Mouse (Mus musculus) lung, embryonic 16.5 days (tissue): ENCODE measurements around the gene Ing4. TPM values are rescaled to one million over a fixed set of nuclear protein-coding genes. Genes with fewer than 3 reads are reported as not detected.

Experiments used
- ATAC-seq: fragments of 200-750 bp; cut with Nextera tagmentation; 2 replicates; pipeline ENCODE4 v1.8.0; 2017; ENCODE audit warnings: low read depth, mild to moderate bottlenecking, moderate library complexity
- H3K27ac ChIP-seq: fragments of 300-500 bp; sonication (generic); 2 replicates; pipeline ENCODE4 v1.5.1; 2014; ENCODE audit warnings: mild to moderate bottlenecking, control low read depth, low read length
- H3K27me3 ChIP-seq: fragments of 300-500 bp; sonication (generic); 2 replicates; pipeline ENCODE4 v1.6.1; 2014; ENCODE audit warnings: low read depth, low read length, mixed read lengths; ENCODE audit not compliant: control insufficient read depth, insufficient read depth
- H3K36me3 ChIP-seq: fragments of 300-500 bp; sonication (generic); 2 replicates; pipeline ENCODE4 v1.6.1; 2014; ENCODE audit warnings: low read length; ENCODE audit not compliant: control insufficient read depth, insufficient read depth
- H3K4me1 ChIP-seq: fragments of 300-500 bp; sonication (generic); replicated peaks from 2 replicates; pipeline ENCODE4 v1.6.1; 2014; ENCODE audit warnings: low read length, mixed read lengths; ENCODE audit not compliant: control insufficient read depth, insufficient read depth
- H3K4me2 ChIP-seq: fragments of 300-500 bp; sonication (generic); 2 replicates; pipeline ENCODE4 v1.6.1; 2014; ENCODE audit warnings: low read depth, low read length, control low read depth
- H3K4me3 ChIP-seq: fragments of 300-500 bp; sonication (generic); 2 replicates; pipeline ENCODE4 v1.5.1; 2014; ENCODE audit warnings: mild to moderate bottlenecking, low read length, control low read depth
- H3K9ac ChIP-seq: fragments of 300-500 bp; sonication (generic); 2 replicates; pipeline ENCODE4 v1.6.1; 2014; ENCODE audit warnings: low read length, control low read depth
- H3K9me3 ChIP-seq: fragments of 300-500 bp; sonication (generic); 2 replicates; pipeline ENCODE4 v1.6.1; 2016; ENCODE audit warnings: low read length; ENCODE audit not compliant: control insufficient read depth
- WGBS: fragments of 180-500 bp; shearing (Covaris S2); extraction: QIAGEN DNeasy Blood & Tissue Kit; methylation state at CpG from one replicate; pipeline ENCODE4 v1.1.7; 2014; 5-methylcytosine and 5-hydroxymethylcytosine counted together
- polyA plus RNA-seq: library from polyadenylated mRNA; unstranded; fragments of >200 nt; fragmentation: Nextera tagmentation; extraction: Ambion mirVana; gene quantifications from 2 replicates; pipeline ENCODE4 v1.2.1, GENCODE M21; 2015

Gene Ing4
- polyA plus RNA-seq, 1 experiment from 2014 or later: 141 TPM

GRCm38 (mm10) chr6:125081797-125082560 lies 42.4 kb downstream of the Ing4 start:
- no peaks in the 10 kb centered on the region for H3K9me3 ChIP-seq
- no peaks in the 10 kb centered on the region for H3K27me3 ChIP-seq
- ATAC-seq: peak; percentile 96
- peak overlapping the region; percentile 59 for H3K9ac ChIP-seq
- no peaks in the 10 kb centered on the region for H3K4me1 ChIP-seq
- peak overlapping the region; percentile 26; the same call in 1 of the 2 replicates for H3K27ac ChIP-seq
- peak overlapping the region; percentile 63 for H3K4me2 ChIP-seq
- H3K36me3 ChIP-seq: no peaks in the 10 kb centered on the region
- peak overlapping the region; percentile 41 for H3K4me3 ChIP-seq
- WGBS: 26% methylated on average over 45 of the region's 45 CpGs

DNA sequence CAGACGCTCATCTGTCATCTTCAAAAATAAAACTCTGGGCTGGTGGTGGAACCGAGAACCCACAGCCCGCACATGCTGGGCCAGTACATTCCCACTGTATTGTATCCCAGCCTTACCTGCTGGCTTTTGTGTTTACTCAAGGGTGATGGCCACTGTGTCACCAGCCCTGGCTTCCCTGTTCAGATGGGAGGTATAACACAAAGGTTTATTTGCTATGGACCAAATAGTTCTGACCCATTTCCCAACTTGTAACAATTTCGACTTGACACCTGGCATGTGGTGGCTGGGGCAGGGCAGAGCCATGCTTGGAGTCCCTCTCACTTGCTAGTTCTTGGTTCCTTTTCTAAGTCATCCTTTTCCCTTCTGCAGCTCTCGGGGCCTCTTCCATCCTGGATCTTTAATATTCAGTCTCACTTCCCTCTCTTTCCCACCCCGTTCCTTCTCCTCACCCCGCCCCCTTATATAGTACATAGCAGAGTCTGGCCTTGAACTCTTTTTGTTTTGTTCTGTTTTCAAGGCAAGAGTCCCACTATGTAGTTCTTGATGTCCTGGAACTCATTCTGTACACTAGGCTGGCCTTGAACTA lies 43.3 kb downstream of the Ing4 start:
- no peak for ATAC-seq
- 83% methylated on average over 7 of the region's 7 CpGs for WGBS

DNA sequence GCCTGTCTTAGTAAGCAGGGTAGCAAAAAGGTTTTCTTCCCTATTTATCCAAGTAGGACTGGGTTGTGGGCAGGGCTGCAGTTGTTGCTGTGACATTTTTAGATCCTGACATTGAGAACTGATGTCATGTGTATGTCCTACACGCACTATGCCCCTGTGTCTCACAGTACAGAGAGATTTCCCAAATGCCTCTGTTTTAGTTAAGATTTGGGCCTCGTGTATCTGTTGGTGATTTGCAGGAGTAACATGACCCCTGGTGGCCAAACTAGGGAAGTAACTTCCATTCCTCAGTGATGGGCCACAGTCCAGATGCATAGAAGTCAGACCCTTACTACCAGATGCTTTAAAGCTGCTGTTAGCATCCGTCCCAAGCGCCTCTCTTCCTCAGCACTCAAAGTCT lies 44.9 kb downstream of the Ing4 start:
- no peak overlapping the region for H3K27ac ChIP-seq
- H3K4me3 ChIP-seq: no peak overlapping the region
- H3K4me1 ChIP-seq: peaks cover 11% of the 10 kb centered on the region
- H3K4me2 ChIP-seq: no peak overlapping the region
- no peaks in the 10 kb centered on the region for H3K27me3 ChIP-seq
- peak; percentile 8 for ATAC-seq
- no peaks in the 10 kb centered on the region for H3K9me3 ChIP-seq
- WGBS: 3% methylated on average over 4 of the region's 4 CpGs
- H3K36me3 ChIP-seq: no peaks in the 10 kb centered on the region
- no peak overlapping the region for H3K9ac ChIP-seq

More for the DNA sequence above, 43.3 kb downstream of the Ing4 start:
- Histone ChIP-seq H3K4me3 (no peak overlapping the region), H3K9me3 (no peaks in the 10 kb centered on the region), H3K4me1 (no peaks in the 10 kb centered on the region), H3K36me3 (no peaks in the 10 kb centered on the region), H3K9ac (no peak overlapping the region), H3K27ac (no peak overlapping the region), H3K27me3 (no peaks in the 10 kb centered on the region), H3K4me2 (no peak overlapping the region)

GRCm38 (mm10) chr6:125087937-125088336 lies 48.4 kb downstream of the Ing4 start:
- Histone ChIP-seq H3K4me1 (peaks cover 25% of the 10 kb centered on the region), H3K27me3 (no peaks in the 10 kb centered on the region), H3K27ac (peak overlapping the region; percentile 97), H3K4me3 (no peak overlapping the region), H3K9me3 (no peaks in the 10 kb centered on the region), H3K4me2 (no peak overlapping the region), H3K36me3 (no peaks in the 10 kb centered on the region), H3K9ac (no peak overlapping the region)
- no peak for ATAC-seq
- 69% methylated on average over 3 of the region's 3 CpGs for WGBS

GRCm38 (mm10) chr6:125088561-125089321 lies 49.2 kb downstream of the Ing4 start:
- peak overlapping the region; percentile 97 for H3K27ac ChIP-seq
- H3K9ac ChIP-seq: peak overlapping the region; percentile 64
- H3K27me3 ChIP-seq: no peaks in the 10 kb centered on the region
- no peaks in the 10 kb centered on the region for H3K9me3 ChIP-seq
- whole genome bisulfite sequencing: 3% methylated on average over 20 of the region's 20 CpGs
- H3K36me3 ChIP-seq: no peaks in the 10 kb centered on the region
- H3K4me2 ChIP-seq: peak overlapping the region; percentile 70
- peaks cover 25% of the 10 kb centered on the region for H3K4me1 ChIP-seq
- H3K4me3 ChIP-seq: no peak overlapping the region; the same call in none of the 2 replicates
- peak; percentile 88 for ATAC-seq

DNA sequence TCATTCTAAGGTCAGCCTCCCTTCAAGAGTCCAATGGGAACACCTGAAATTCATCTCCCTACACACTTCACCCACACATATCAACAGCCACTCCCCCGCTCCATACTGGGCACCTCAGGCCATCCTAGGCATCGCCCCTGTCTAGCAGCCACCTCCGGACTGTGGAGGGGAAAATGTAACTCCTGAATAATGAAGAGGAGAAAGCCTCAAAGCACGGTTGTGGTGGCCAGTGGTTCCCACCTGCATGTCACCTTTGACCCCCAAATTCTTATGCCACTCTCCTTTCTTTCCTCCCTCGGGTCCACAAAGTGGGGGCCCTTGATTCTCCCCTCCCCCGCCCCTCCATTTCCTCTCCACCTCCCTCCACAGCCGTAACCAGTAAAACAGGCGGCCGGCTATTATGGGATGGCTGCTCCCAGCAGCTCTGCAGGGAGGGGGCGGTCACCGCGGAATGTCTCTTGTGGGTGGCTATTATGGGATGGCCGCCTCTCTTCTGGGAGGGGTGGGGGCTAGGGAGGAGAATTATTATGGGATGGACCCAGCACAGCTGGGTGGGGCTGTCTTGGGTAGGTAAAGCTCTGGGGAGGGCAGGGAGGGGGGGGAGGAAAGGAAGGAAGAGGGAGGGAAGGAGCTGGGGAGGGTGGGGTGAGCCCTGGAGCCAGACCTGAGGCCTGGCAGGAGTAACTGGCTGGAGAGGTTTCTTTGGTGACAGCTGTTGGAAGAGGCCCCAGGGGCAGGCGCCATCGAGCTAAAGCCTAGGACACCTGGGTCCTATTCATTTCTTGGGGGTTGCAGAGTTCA lies 50.2 kb downstream of the Ing4 start:
- peak overlapping the region; percentile 29 for H3K4me3 ChIP-seq
- ATAC-seq: peak; percentile 79

DNA sequence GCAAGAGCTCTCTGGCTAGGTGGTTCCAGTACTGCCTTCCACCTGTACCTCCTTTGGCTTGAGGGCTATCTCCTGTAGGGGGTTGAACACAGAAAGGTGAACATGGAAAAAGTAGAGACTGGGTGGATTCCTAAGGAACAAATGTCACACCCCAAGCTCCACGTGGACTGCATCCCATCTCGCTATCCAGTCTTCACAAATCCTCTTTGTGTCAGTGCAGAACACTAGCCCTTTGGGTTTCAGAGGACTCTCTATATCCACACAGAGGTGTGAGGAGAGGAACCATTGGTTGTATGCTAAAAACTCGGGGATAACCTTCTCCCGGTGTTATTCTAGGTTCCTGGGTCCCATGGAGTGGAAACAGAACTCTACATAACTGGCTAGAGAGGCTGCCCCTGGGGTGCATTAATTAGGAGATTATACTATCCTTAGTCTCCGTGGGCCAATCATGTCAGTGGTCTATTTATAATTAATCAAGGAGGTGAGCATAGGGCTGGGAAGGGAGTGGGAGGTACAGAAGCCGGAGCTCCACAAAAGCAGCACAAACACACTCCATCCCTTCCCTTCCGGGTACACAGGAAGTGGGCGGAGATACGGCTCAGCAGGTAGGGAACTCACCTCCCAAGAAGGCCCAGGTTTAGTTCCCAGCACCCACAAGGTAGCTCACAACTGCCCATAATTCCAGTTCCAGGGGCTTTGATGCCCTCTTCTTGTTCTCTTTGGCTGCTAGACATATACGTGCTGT lies 51.0 kb downstream of the Ing4 start:
- Histone ChIP-seq H3K27me3 (no peaks in the 10 kb centered on the region), H3K36me3 (no peaks in the 10 kb centered on the region), H3K9ac (peak overlapping the region; percentile 62), H3K4me2 (peak overlapping the region; percentile 70), H3K4me3 (0 out of 2 replicates have a peak overlapping the region, but pooled peaks have one; percentile 11), H3K4me1 (peaks cover 25% of the 10 kb centered on the region), H3K27ac (peak overlapping the region; percentile 97), H3K9me3 (no peaks in the 10 kb centered on the region)
- ATAC-seq: no peak
- 49% methylated on average over 10 of the region's 10 CpGs for WGBS

More for the DNA sequence above, 50.2 kb downstream of the Ing4 start:
- Histone ChIP-seq H3K27me3 (no peaks in the 10 kb centered on the region), H3K9me3 (no peaks in the 10 kb centered on the region), H3K4me1 (peaks cover 25% of the 10 kb centered on the region), H3K4me2 (peak overlapping the region; percentile 70), H3K9ac (peak overlapping the region; percentile 62), H3K27ac (peak overlapping the region; percentile 97), H3K36me3 (no peaks in the 10 kb centered on the region)
- WGBS: 0% methylated on average over 15 of the region's 15 CpGs

DNA sequence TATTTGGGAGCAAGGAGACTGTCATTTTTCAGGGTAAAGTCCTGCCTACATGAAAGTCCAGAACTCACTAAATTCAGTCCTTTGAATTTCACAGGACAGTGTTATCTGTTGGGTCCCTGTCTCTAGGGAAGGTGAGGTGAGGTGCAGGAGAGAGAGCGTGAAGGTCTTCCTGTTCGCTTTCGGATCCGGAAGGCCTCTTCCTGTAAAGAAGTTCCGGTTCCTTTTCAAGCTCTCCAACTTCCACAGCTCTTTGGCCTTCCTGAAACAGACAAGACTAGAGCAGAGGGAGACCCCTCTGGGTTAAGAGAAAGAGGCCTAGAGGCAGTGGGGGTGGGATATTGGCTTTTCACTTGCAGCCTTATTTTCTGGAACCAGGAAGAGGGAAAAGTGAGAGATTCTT lies 52.8 kb downstream of the Ing4 start:
- no peak overlapping the region for H3K4me3 ChIP-seq
- H3K27ac ChIP-seq: 0 out of 2 replicates have a peak overlapping the region, but pooled peaks have one; percentile 4
- no peak overlapping the region for H3K9ac ChIP-seq
- WGBS: 74% methylated on average over 5 of the region's 5 CpGs
- no peak for ATAC-seq
- no peak overlapping the region for H3K4me2 ChIP-seq
- peaks cover 25% of the 10 kb centered on the region for H3K4me1 ChIP-seq
- no peaks in the 10 kb centered on the region for H3K36me3 ChIP-seq
- no peaks in the 10 kb centered on the region for H3K9me3 ChIP-seq
- no peaks in the 10 kb centered on the region for H3K27me3 ChIP-seq
